Mouse (Mus musculus) olfactory bulb, adult 2 months (tissue): ENCODE data around the gene Il31ra.

Experiments used
- CTCF ChIP-seq: fragments of 200-500 bp; IDR thresholded peaks from 2 replicates; pipeline ENCODE4 v1.5.1; 2012; ENCODE audit warnings: low read depth, mild to moderate bottlenecking, low read length, moderate library complexity; ENCODE audit not compliant: insufficient read depth
- POLR2A ChIP-seq: fragments of 200-500 bp; IDR thresholded peaks from 2 replicates; pipeline ENCODE4 v1.6.1; 2012; ENCODE audit warnings: mild to moderate bottlenecking, low read depth, low read length, moderate library complexity; ENCODE audit not compliant: insufficient read depth

- no peak for TF ChIP-seq CTCF
- TF ChIP-seq POLR2A: no peak
Measured at GRCm38 (mm10) chr13:112479032-112479431, 115.1 kb downstream of the Il31ra start.
